Comparison of ENCODE assay signal across 8 mouse cellular contexts in genomic region chr10:120366173-120366592, GRCm38 (mm10).
DNase-seq lines count a peak whose midpoint lies in the region; ATAC-seq and TF ChIP-seq lines count a peak whose summit lies in the region.
"Not testable (repeated sequence)": the region's sequence is repeated elsewhere in the genome, so short reads cannot be mapped to it uniquely, and the experiment has no call there.

No protein-coding gene starts in this region.

- H3K9ac ChIP-seq in MEL (ENCODE audit: control insufficient read depth, low read depth, low read length, poor library complexity, severe bottlenecking); embryonic facial prominence, embryonic 13.5 days; kidney, embryonic 14.5 days (ENCODE audit: low read depth, low read length); limb, embryonic 14.5 days (ENCODE audit: low read depth, low read length, severe bottlenecking); lung, embryonic 15.5 days: not testable (repeated sequence)

- peak overlapping the region; percentile 51 for H3K4me2 ChIP-seq in embryonic facial prominence, embryonic 13.5 days
- H3K4me2 ChIP-seq in kidney, embryonic 14.5 days (replicated peaks; ENCODE audit: low read depth, low read length) = peak overlapping the region; percentile 9
- H3K4me2 ChIP-seq in limb, embryonic 14.5 days (replicated peaks; ENCODE audit: low read depth, low read length, severe bottlenecking) = peak overlapping the region; percentile 35; the same call in 1 of the 2 replicates
- peak overlapping the region; percentile 30; the same call in 1 of the 2 replicates for H3K4me2 ChIP-seq in lung, embryonic 15.5 days

- intact Hi-C loops in gastrocnemius, adult 2 months (cut with DNase I) = not testable (repeated sequence)

- 79% methylated on average over 3 of the region's 3 CpGs for WGBS in embryonic facial prominence, embryonic 13.5 days
- 49% methylated on average over 3 of the region's 3 CpGs for WGBS in kidney, embryonic 14.5 days
- WGBS in limb, embryonic 14.5 days = 75% methylated on average over 3 of the region's 3 CpGs
- 76% methylated on average over 3 of the region's 3 CpGs for WGBS in lung, embryonic 15.5 days

- ATAC-seq in embryonic facial prominence, embryonic 13.5 days (ENCODE audit: insufficient number of reproducible peaks, insufficient read depth, low FRiP score, low TSS enrichment, low read depth); kidney, embryonic 14.5 days (ENCODE audit: low FRiP score, low TSS enrichment); limb, embryonic 14.5 days (ENCODE audit: low FRiP score, low read depth); lung, embryonic 15.5 days (ENCODE audit: borderline replicate concordance, extremely low read depth, low FRiP score, low TSS enrichment): not testable (repeated sequence)
- 0 out of 2 replicates have a peak, but pooled peaks have one; percentile 33 for ATAC-seq in monocyte, adult 5-6 weeks (replicated peaks; ENCODE audit: insufficient number of reproducible peaks, low FRiP score, low TSS enrichment, poor library complexity, severe bottlenecking)

- peak; percentile 60 to 76 for TF ChIP-seq EP300 in MEL (IDR thresholded peaks at IDR 0.05; ENCODE audit: low read depth in 1 of 2, low read length in 2 of 2)

- DNase-seq in MEL (ENCODE audit: low read depth, low spot score) = peak; percentile 52
- DNase-seq in gastrocnemius, adult 2 months; limb, embryonic 14.5 days (ENCODE audit: low spot score): not testable (repeated sequence)

- H3K27ac ChIP-seq in MEL (ENCODE audit: control insufficient read depth, low read depth, low read length) = peak overlapping the region; percentile 57; the same call in 1 of the 2 replicates
- peak overlapping the region; percentile 80 for H3K27ac ChIP-seq in embryonic facial prominence, embryonic 13.5 days
- H3K27ac ChIP-seq in gastrocnemius, adult 2 months; lung, embryonic 15.5 days: not testable (repeated sequence)
- peak overlapping the region; percentile 81; the same call in 1 of the 2 replicates for H3K27ac ChIP-seq in kidney, embryonic 14.5 days (ENCODE audit: low read depth, low read length)
- H3K27ac ChIP-seq in limb, embryonic 14.5 days (replicated peaks; ENCODE audit: low read depth, low read length) = peak overlapping the region; percentile 77; the same call in 1 of the 2 replicates
- H3K27ac ChIP-seq in testis, adult 2 months (ENCODE audit: control insufficient read depth, insufficient read depth, low read depth, low read length) = peak overlapping the region; percentile 27

- TF ChIP-seq POLR2A in MEL (IDR thresholded peaks at IDR 0.05; ENCODE audit: control insufficient read depth in 1 of 2, insufficient read depth in 1 of 2, low read depth in 1 of 2, low read length in 2 of 2, poor library complexity in 1 of 2); limb, embryonic 14.5 days (IDR thresholded peaks at IDR 0.05; ENCODE audit: borderline replicate concordance, extremely low read depth, insufficient read depth, insufficient read length); testis, adult 2 months (IDR thresholded peaks at IDR 0.05; ENCODE audit: control insufficient read depth, low read depth, low read length): not testable (repeated sequence)

- not testable (repeated sequence) for H3K4me3 ChIP-seq in MEL (ENCODE audit: control insufficient read depth in 1 of 2, insufficient read depth in 1 of 2, low read depth in 2 of 2, low read length in 2 of 2); embryonic facial prominence, embryonic 13.5 days; limb, embryonic 14.5 days (replicated peaks; ENCODE audit: low read length); lung, embryonic 15.5 days
- peak overlapping the region; percentile 61 for H3K4me3 ChIP-seq in gastrocnemius, adult 2 months
- peak overlapping the region; percentile 2; the same call in 1 of the 2 replicates for H3K4me3 ChIP-seq in kidney, embryonic 14.5 days (ENCODE audit: low read length)
- H3K4me3 ChIP-seq in testis, adult 2 months (ENCODE audit: control insufficient read depth, low read depth, low read length) = peak overlapping the region; percentile 99

- not testable (repeated sequence) for H3K27me3 ChIP-seq in MEL (ENCODE audit: control insufficient read depth in 1 of 2, insufficient read depth in 2 of 2, low read length in 2 of 2); embryonic facial prominence, embryonic 13.5 days; kidney, embryonic 14.5 days (ENCODE audit: control insufficient read depth, insufficient read depth, low read length); limb, embryonic 14.5 days (ENCODE audit: control insufficient read depth, insufficient read depth, low read length); lung, embryonic 15.5 days; testis, adult 2 months (ENCODE audit: control insufficient read depth, insufficient read depth, low read length)

- not testable (repeated sequence) for TF ChIP-seq RAD21 in MEL (IDR thresholded peaks at IDR 0.05; ENCODE audit: low read depth, low read length)

- not testable (repeated sequence) for H3K36me3 ChIP-seq in MEL (ENCODE audit: control insufficient read depth in 1 of 2, insufficient read depth in 2 of 2, low read length in 2 of 2); embryonic facial prominence, embryonic 13.5 days; kidney, embryonic 14.5 days (ENCODE audit: control insufficient read depth, insufficient read depth, low read length); limb, embryonic 14.5 days (ENCODE audit: control insufficient read depth, insufficient read depth, low read length); lung, embryonic 15.5 days; testis, adult 2 months (ENCODE audit: control insufficient read depth, insufficient read depth, low read length)

- TF ChIP-seq CTCF in MEL (IDR thresholded peaks at IDR 0.05 in 2 of 3, conservative IDR thresholded peaks at IDR 0.05 in 1 of 3; ENCODE audit: control insufficient read depth in 1 of 3, insufficient read depth in 1 of 3, low read depth in 2 of 3, low read length in 3 of 3, poor library complexity in 1 of 3, severe bottlenecking in 1 of 3); gastrocnemius, adult 2 months (IDR thresholded peaks at IDR 0.05); testis, adult 2 months (IDR thresholded peaks at IDR 0.05; ENCODE audit: control insufficient read depth, insufficient read depth, insufficient replicate concordance, low read depth, low read length): not testable (repeated sequence)

- not testable (repeated sequence) for H3K79me2 ChIP-seq in MEL (ENCODE audit: control insufficient read depth, insufficient read depth, low read length, poor library complexity)

- H3K4me1 ChIP-seq in MEL (ENCODE audit: control insufficient read depth in 1 of 2, insufficient read depth in 2 of 2, low read length in 2 of 2); testis, adult 2 months (ENCODE audit: control insufficient read depth, insufficient read depth, low read length): not testable (repeated sequence)
- H3K4me1 ChIP-seq in embryonic facial prominence, embryonic 13.5 days = peaks cover 52% of the 10 kb centered on the region
- peaks cover 58% of the 10 kb centered on the region for H3K4me1 ChIP-seq in kidney, embryonic 14.5 days (ENCODE audit: control insufficient read depth, insufficient read depth, low read length)
- peaks cover 46% of the 10 kb centered on the region for H3K4me1 ChIP-seq in limb, embryonic 14.5 days (ENCODE audit: control insufficient read depth, insufficient read depth, low read length)
- peaks cover 17% of the 10 kb centered on the region for H3K4me1 ChIP-seq in lung, embryonic 15.5 days

- not testable (repeated sequence) for H3K9me3 ChIP-seq in MEL (replicated peaks; ENCODE audit: insufficient read depth, low read length); embryonic facial prominence, embryonic 13.5 days; kidney, embryonic 14.5 days (ENCODE audit: control insufficient read depth, low read length); limb, embryonic 14.5 days (ENCODE audit: control insufficient read depth, low read length); lung, embryonic 15.5 days

TF ChIP-seq in MEL, 35 proteins besides CTCF, POLR2A, EP300 and RAD21:
- peak; percentile 88 for TF ChIP-seq GATA1 (IDR thresholded peaks at IDR 0.05; ENCODE audit: low read depth, low read length)
